Mouse (Mus musculus): ENCODE data around the gene Traf3. TPM values are rescaled to one million over a fixed set of nuclear protein-coding genes. Genes with fewer than 3 reads are reported as not detected.

Traf3 gene
- total and polyA plus RNA-seq, 2 experiments from 2014 or later, result 14.9 to 40.2 TPM

DNA sequence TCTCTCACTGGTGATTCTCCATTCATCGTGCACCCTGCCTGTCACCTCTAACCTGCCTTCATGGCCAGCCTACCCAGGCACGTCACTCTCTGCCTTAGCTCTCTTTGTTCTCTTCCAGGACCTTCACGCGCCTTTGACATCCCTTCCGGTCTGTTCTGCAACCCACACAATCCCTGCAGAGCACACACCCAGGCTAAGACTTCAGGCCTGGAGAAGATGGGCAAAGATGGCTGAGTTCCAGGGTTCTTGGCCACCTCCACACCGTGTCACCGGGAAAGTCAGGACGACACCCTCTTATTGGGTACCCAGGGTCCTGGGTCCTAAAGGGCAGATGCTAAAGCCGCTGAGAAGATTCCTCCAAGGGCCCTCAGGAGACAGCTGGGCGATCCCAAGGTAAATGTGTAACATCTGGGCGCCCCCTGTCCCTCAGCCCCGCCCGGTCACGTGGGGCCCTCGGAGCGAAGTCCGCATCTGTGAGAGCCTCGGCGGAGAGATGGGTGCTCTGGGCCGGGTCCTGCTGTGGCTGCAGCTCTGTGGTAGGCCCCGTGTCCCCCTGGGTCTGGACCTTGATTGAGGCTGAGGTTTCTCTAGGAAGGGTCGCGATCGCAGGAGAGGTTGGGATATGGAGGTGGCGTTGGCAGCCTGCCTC, 104.6 kb downstream of the Traf3 start, which contains the start of gene Amn:
Gene Amn, plus strand, starts transcription at position 467 of the 649 bp plus-strand sequence.
- 39% methylated on average over 25 of the region's 25 CpGs for WGBS
- no peak for TF ChIP-seq CTCF (IDR thresholded peaks at IDR 0.05)
- ATAC-seq (ENCODE audit: low FRiP score) (no peak), DNase-seq (ENCODE audit: low spot score) (no peak)
- H3K27me3 ChIP-seq (ENCODE audit: insufficient read depth, low read length), result peaks cover 48% of the 10 kb centered on the region
- no peak within 1 kb of the TSS for H3K4me2 ChIP-seq (ENCODE audit: low read depth, low read length, poor library complexity, severe bottlenecking)
- H3K27ac ChIP-seq (ENCODE audit: low read depth, low read length), result no peak within 1 kb of the TSS
- H3K4me3 ChIP-seq (ENCODE audit: low read depth, low read length), result no peak within 1 kb of the TSS
- no peaks in the 10 kb centered on the region for H3K9me3 ChIP-seq (ENCODE audit: low read length)
- no peaks in the 10 kb centered on the region for H3K36me3 ChIP-seq (ENCODE audit: insufficient read depth, low read length)
- H3K9ac ChIP-seq (replicated peaks; ENCODE audit: low read length, poor library complexity, severe bottlenecking), result no peak within 1 kb of the TSS
- peaks cover 9% of the 10 kb centered on the region; the same call in 1 of the 2 replicates for H3K4me1 ChIP-seq (ENCODE audit: insufficient read depth, low read length)

GRCm38 (mm10) chr12:111271406-111271805, 105.2 kb downstream of the Traf3 start:
- no peak overlapping the region for H3K4me2 ChIP-seq (ENCODE audit: low read depth, low read length, poor library complexity, severe bottlenecking)

GRCm38 (mm10) chr12:111271966-111272365, 105.8 kb downstream of the Traf3 start:
- Histone ChIP-seq H3K4me2 (ENCODE audit: low read depth, low read length, poor library complexity, severe bottlenecking) (no peak overlapping the region), H3K4me3 (ENCODE audit: low read depth, low read length) (no peak overlapping the region), H3K9me3 (ENCODE audit: low read length) (no peaks in the 10 kb centered on the region), H3K27me3 (ENCODE audit: insufficient read depth, low read length) (peaks cover 61% of the 10 kb centered on the region), H3K36me3 (ENCODE audit: insufficient read depth, low read length) (peaks cover 3% of the 10 kb centered on the region; the same call in 1 of the 2 replicates), H3K4me1 (ENCODE audit: insufficient read depth, low read length) (peaks cover 9% of the 10 kb centered on the region; the same call in 1 of the 2 replicates), H3K27ac (ENCODE audit: low read depth, low read length) (no peak overlapping the region), H3K9ac (replicated peaks; ENCODE audit: low read length, poor library complexity, severe bottlenecking) (no peak overlapping the region)
- no peak for DNase-seq (ENCODE audit: low spot score)
- no peak for ATAC-seq (ENCODE audit: low FRiP score)
- WGBS, result 22% methylated on average over 8 of the region's 8 CpGs
- no peak for TF ChIP-seq CTCF (IDR thresholded peaks at IDR 0.05)

More at GRCm38 (mm10) chr12:111271406-111271805, 105.2 kb downstream of the Traf3 start:
- Histone ChIP-seq H3K9ac (replicated peaks; ENCODE audit: low read length, poor library complexity, severe bottlenecking) (no peak overlapping the region), H3K36me3 (ENCODE audit: insufficient read depth, low read length) (peaks cover under 1% of the 10 kb centered on the region; the same call in 1 of the 2 replicates), H3K4me3 (ENCODE audit: low read depth, low read length) (no peak overlapping the region), H3K4me1 (ENCODE audit: insufficient read depth, low read length) (peaks cover 9% of the 10 kb centered on the region; the same call in 1 of the 2 replicates), H3K9me3 (ENCODE audit: low read length) (no peaks in the 10 kb centered on the region), H3K27me3 (ENCODE audit: insufficient read depth, low read length) (peaks cover 55% of the 10 kb centered on the region), H3K27ac (ENCODE audit: low read depth, low read length) (no peak overlapping the region)
- no peak for TF ChIP-seq CTCF (IDR thresholded peaks at IDR 0.05)
- WGBS, result 7% methylated on average over 23 of the region's 28 CpGs
- no peak for ATAC-seq (ENCODE audit: low FRiP score)
- no peak for DNase-seq (ENCODE audit: low spot score)

DNA sequence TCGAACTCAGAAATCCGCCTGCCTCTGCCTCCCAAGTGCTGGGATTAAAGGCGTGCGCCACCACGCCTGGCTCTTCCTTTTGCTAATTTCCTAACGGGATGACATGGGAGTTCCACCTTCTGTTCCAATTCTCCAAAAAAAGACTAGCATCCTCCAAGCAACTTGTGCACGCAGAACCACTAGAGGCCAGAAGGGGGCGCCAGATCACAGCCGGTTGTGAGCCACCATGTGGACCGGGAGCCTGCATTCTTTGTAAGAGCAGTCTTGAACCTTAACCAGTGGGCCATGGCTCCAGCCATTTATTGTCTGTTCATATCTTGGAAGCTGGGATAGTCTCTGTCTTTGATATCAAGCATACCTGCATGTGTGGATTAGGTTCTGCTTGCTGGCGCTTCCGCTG, 106.2 kb downstream of the Traf3 start:
- no peaks in the 10 kb centered on the region for H3K9me3 ChIP-seq (ENCODE audit: low read length)
- H3K4me2 ChIP-seq (ENCODE audit: low read depth, low read length, poor library complexity, severe bottlenecking), result no peak overlapping the region
- ATAC-seq (ENCODE audit: low FRiP score) (no peak), DNase-seq (ENCODE audit: low spot score) (peak; percentile 83)
- WGBS, result 23% methylated on average over 12 of the region's 12 CpGs
- H3K9ac ChIP-seq (replicated peaks; ENCODE audit: low read length, poor library complexity, severe bottlenecking), result no peak overlapping the region
- peaks cover 65% of the 10 kb centered on the region for H3K27me3 ChIP-seq (ENCODE audit: insufficient read depth, low read length)
- no peak overlapping the region for H3K4me3 ChIP-seq (ENCODE audit: low read depth, low read length)
- TF ChIP-seq CTCF (IDR thresholded peaks at IDR 0.05), result peak; percentile 88
- no peak overlapping the region for H3K27ac ChIP-seq (ENCODE audit: low read depth, low read length)
- H3K4me1 ChIP-seq (ENCODE audit: insufficient read depth, low read length), result peaks cover 9% of the 10 kb centered on the region; the same call in 1 of the 2 replicates
- H3K36me3 ChIP-seq (ENCODE audit: insufficient read depth, low read length), result peaks cover 3% of the 10 kb centered on the region; the same call in 1 of the 2 replicates

DNA sequence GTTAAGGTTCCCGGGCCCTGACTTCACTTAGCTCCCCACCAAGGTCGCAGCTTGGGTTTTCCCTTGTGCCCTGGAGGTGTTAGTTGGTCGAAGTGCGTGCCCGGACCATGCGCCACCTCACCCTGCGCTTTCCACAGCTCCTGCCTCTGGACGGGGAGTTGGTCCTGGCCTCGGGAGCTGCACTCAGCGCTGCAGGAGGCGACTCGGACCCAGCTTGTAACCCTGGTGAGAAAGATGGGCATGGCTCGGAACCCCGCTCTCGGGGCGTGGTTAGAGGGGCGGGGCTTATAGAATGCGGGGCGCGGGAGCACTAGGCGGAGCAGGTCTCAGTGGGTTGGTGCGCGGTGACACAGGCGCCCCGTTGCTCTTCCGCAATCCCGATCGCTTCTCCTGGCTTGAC, 107.8 kb downstream of the Traf3 start:
- Histone ChIP-seq H3K36me3 (ENCODE audit: insufficient read depth, low read length) (peaks cover 3% of the 10 kb centered on the region; the same call in 1 of the 2 replicates), H3K4me2 (ENCODE audit: low read depth, low read length, poor library complexity, severe bottlenecking) (peak overlapping the region; percentile 76), H3K27ac (ENCODE audit: low read depth, low read length) (no peak overlapping the region), H3K27me3 (ENCODE audit: insufficient read depth, low read length) (peaks cover 65% of the 10 kb centered on the region), H3K9ac (replicated peaks; ENCODE audit: low read length, poor library complexity, severe bottlenecking) (peak overlapping the region; percentile 68), H3K9me3 (ENCODE audit: low read length) (no peaks in the 10 kb centered on the region; the same call in 1 of the 2 replicates), H3K4me1 (ENCODE audit: insufficient read depth, low read length) (peaks cover 9% of the 10 kb centered on the region; the same call in 1 of the 2 replicates), H3K4me3 (ENCODE audit: low read depth, low read length) (peak overlapping the region; percentile 51)
- 0 out of 2 replicates have a peak, but pooled peaks have one; percentile 9 for ATAC-seq (ENCODE audit: low FRiP score)
- no peak for TF ChIP-seq CTCF (IDR thresholded peaks at IDR 0.05)
- WGBS, result 3% methylated on average over 28 of the region's 28 CpGs
- no peak for DNase-seq (ENCODE audit: low spot score)
